Mouse (Mus musculus): ENCODE results near the gene Ganc. TPM values are rescaled to one million over a fixed set of nuclear protein-coding genes. Genes with fewer than 3 reads are reported as not detected.

Ganc gene
- polyA plus RNA-seq, 1 experiment from 2014 or later = 6.7 TPM

GRCm38 (mm10) chr2:120476277-120477087, 72.8 kb downstream of the Ganc start:
- WGBS = 24% methylated on average over 13 of the region's 13 CpGs
- Histone ChIP-seq H3K9me3 (ENCODE audit: control insufficient read depth, low read length) (no peaks in the 10 kb centered on the region), H3K4me2 (ENCODE audit: low read depth, low read length, severe bottlenecking) (0 out of 2 replicates have a peak overlapping the region, but pooled peaks have one; percentile 20), H3K27ac (ENCODE audit: low read depth, low read length) (no peak overlapping the region), H3K27me3 (ENCODE audit: control insufficient read depth, insufficient read depth, low read length) (no peaks in the 10 kb centered on the region), H3K9ac (ENCODE audit: low read length) (peak overlapping the region; percentile 31), H3K36me3 (ENCODE audit: control insufficient read depth, insufficient read depth, low read length) (no peaks in the 10 kb centered on the region), H3K4me1 (replicated peaks; ENCODE audit: control insufficient read depth, insufficient read depth, low read length) (peaks cover 7% of the 10 kb centered on the region; the same call in 1 of the 2 replicates), H3K4me3 (ENCODE audit: low read depth, low read length) (no peak overlapping the region)
- peak; percentile 56 for DNase-seq (ENCODE audit: low spot score)
- peak; percentile 60 for ATAC-seq (replicated peaks; ENCODE audit: low FRiP score)

GRCm38 (mm10) chr2:120478600-120478999, 74.9 kb downstream of the Ganc start:
- WGBS = 73% methylated on average over 3 of the region's 3 CpGs
- Histone ChIP-seq H3K4me1 (replicated peaks; ENCODE audit: control insufficient read depth, insufficient read depth, low read length) (peaks cover 7% of the 10 kb centered on the region; the same call in 1 of the 2 replicates), H3K27me3 (ENCODE audit: control insufficient read depth, insufficient read depth, low read length) (no peaks in the 10 kb centered on the region), H3K27ac (ENCODE audit: low read depth, low read length) (no peak overlapping the region), H3K36me3 (ENCODE audit: control insufficient read depth, insufficient read depth, low read length) (no peaks in the 10 kb centered on the region), H3K9me3 (ENCODE audit: control insufficient read depth, low read length) (no peaks in the 10 kb centered on the region), H3K4me2 (ENCODE audit: low read depth, low read length, severe bottlenecking) (no peak overlapping the region), H3K4me3 (ENCODE audit: low read depth, low read length) (no peak overlapping the region), H3K9ac (ENCODE audit: low read length) (no peak overlapping the region)
- DNase-seq (ENCODE audit: low spot score) = peak; percentile 74
- ATAC-seq (replicated peaks; ENCODE audit: low FRiP score) = no peak

GRCm38 (mm10) chr2:120481921-120482320, 78.2 kb downstream of the Ganc start:
- 84% methylated on average over 8 of the region's 8 CpGs for WGBS
- ATAC-seq (replicated peaks; ENCODE audit: low FRiP score) = no peak

GRCm38 (mm10) chr2:120482506-120483389, 79.1 kb downstream of the Ganc start:
- Histone ChIP-seq H3K27me3 (ENCODE audit: control insufficient read depth, insufficient read depth, low read length) (no peaks in the 10 kb centered on the region), H3K4me2 (ENCODE audit: low read depth, low read length, severe bottlenecking) (no peak overlapping the region), H3K4me1 (replicated peaks; ENCODE audit: control insufficient read depth, insufficient read depth, low read length) (no peaks in the 10 kb centered on the region), H3K36me3 (ENCODE audit: control insufficient read depth, insufficient read depth, low read length) (no peaks in the 10 kb centered on the region), H3K9me3 (ENCODE audit: control insufficient read depth, low read length) (no peaks in the 10 kb centered on the region), H3K4me3 (ENCODE audit: low read depth, low read length) (no peak overlapping the region), H3K27ac (ENCODE audit: low read depth, low read length) (no peak overlapping the region), H3K9ac (ENCODE audit: low read length) (no peak overlapping the region)
- DNase-seq (ENCODE audit: low spot score) = no peak
- 83% methylated on average over 8 of the region's 8 CpGs for whole genome bisulfite sequencing
- no peak for ATAC-seq (replicated peaks; ENCODE audit: low FRiP score)

More at GRCm38 (mm10) chr2:120481921-120482320, 78.2 kb downstream of the Ganc start:
- Histone ChIP-seq H3K4me2 (ENCODE audit: low read depth, low read length, severe bottlenecking) (no peak overlapping the region), H3K27me3 (ENCODE audit: control insufficient read depth, insufficient read depth, low read length) (no peaks in the 10 kb centered on the region), H3K9me3 (ENCODE audit: control insufficient read depth, low read length) (no peaks in the 10 kb centered on the region), H3K4me3 (ENCODE audit: low read depth, low read length) (no peak overlapping the region), H3K27ac (ENCODE audit: low read depth, low read length) (no peak overlapping the region), H3K9ac (ENCODE audit: low read length) (no peak overlapping the region), H3K4me1 (replicated peaks; ENCODE audit: control insufficient read depth, insufficient read depth, low read length) (no peaks in the 10 kb centered on the region; the same call in 1 of the 2 replicates), H3K36me3 (ENCODE audit: control insufficient read depth, insufficient read depth, low read length) (no peaks in the 10 kb centered on the region)
- no peak for DNase-seq (ENCODE audit: low spot score)

- Histone ChIP-seq H3K27ac (ENCODE audit: low read depth, low read length) (no peak overlapping the region), H3K36me3 (ENCODE audit: control insufficient read depth, insufficient read depth, low read length) (no peaks in the 10 kb centered on the region), H3K27me3 (ENCODE audit: control insufficient read depth, insufficient read depth, low read length) (no peaks in the 10 kb centered on the region), H3K9me3 (ENCODE audit: control insufficient read depth, low read length) (no peaks in the 10 kb centered on the region), H3K4me3 (ENCODE audit: low read depth, low read length) (no peak overlapping the region), H3K4me1 (replicated peaks; ENCODE audit: control insufficient read depth, insufficient read depth, low read length) (no peaks in the 10 kb centered on the region), H3K4me2 (ENCODE audit: low read depth, low read length, severe bottlenecking) (no peak overlapping the region), H3K9ac (ENCODE audit: low read length) (no peak overlapping the region)
- DNase-seq (ENCODE audit: low spot score) (no peak), ATAC-seq (replicated peaks; ENCODE audit: low FRiP score) (no peak)
- WGBS = 90% methylated on average over 3 of the region's 3 CpGs
These were observed 80.5 kb downstream of the Ganc start for GRCm38 (mm10) chr2:120484241-120484640.

GRCm38 (mm10) chr2:120493254-120493653, 89.6 kb downstream of the Ganc start:
- ATAC-seq (replicated peaks; ENCODE audit: low FRiP score) (no peak), DNase-seq (ENCODE audit: low spot score) (no peak)
- no peak overlapping the region for H3K4me3 ChIP-seq (ENCODE audit: low read depth, low read length)
- no peaks in the 10 kb centered on the region for H3K27me3 ChIP-seq (ENCODE audit: control insufficient read depth, insufficient read depth, low read length)
- no peaks in the 10 kb centered on the region for H3K4me1 ChIP-seq (replicated peaks; ENCODE audit: control insufficient read depth, insufficient read depth, low read length)
- H3K27ac ChIP-seq (ENCODE audit: low read depth, low read length) = no peak overlapping the region
- no peaks in the 10 kb centered on the region for H3K36me3 ChIP-seq (ENCODE audit: control insufficient read depth, insufficient read depth, low read length)
- H3K9ac ChIP-seq (ENCODE audit: low read length) = no peak overlapping the region
- no peak overlapping the region for H3K4me2 ChIP-seq (ENCODE audit: low read depth, low read length, severe bottlenecking)
- H3K9me3 ChIP-seq (ENCODE audit: control insufficient read depth, low read length) = no peaks in the 10 kb centered on the region
- WGBS = 82% methylated on average over 4 of the region's 4 CpGs

- DNase-seq (ENCODE audit: low spot score) = no peak
- no peaks in the 10 kb centered on the region for H3K4me1 ChIP-seq (replicated peaks; ENCODE audit: control insufficient read depth, insufficient read depth, low read length)
- 81% methylated on average over 3 of the region's 3 CpGs for WGBS
- no peak overlapping the region for H3K4me3 ChIP-seq (ENCODE audit: low read depth, low read length)
- no peak overlapping the region for H3K9ac ChIP-seq (ENCODE audit: low read length)
- no peak overlapping the region for H3K27ac ChIP-seq (ENCODE audit: low read depth, low read length)
- H3K27me3 ChIP-seq (ENCODE audit: control insufficient read depth, insufficient read depth, low read length) = no peaks in the 10 kb centered on the region
- no peak for ATAC-seq (replicated peaks; ENCODE audit: low FRiP score)
- H3K9me3 ChIP-seq (ENCODE audit: control insufficient read depth, low read length) = no peaks in the 10 kb centered on the region
- H3K4me2 ChIP-seq (ENCODE audit: low read depth, low read length, severe bottlenecking) = no peak overlapping the region
- no peaks in the 10 kb centered on the region for H3K36me3 ChIP-seq (ENCODE audit: control insufficient read depth, insufficient read depth, low read length)
These were observed 92.8 kb downstream of the Ganc start for GRCm38 (mm10) chr2:120496511-120496910.

- no peak overlapping the region for H3K4me2 ChIP-seq (ENCODE audit: low read depth, low read length, severe bottlenecking)
- DNase-seq (ENCODE audit: low spot score) = no peak
- no peak overlapping the region for H3K9ac ChIP-seq (ENCODE audit: low read length)
- no peaks in the 10 kb centered on the region for H3K36me3 ChIP-seq (ENCODE audit: control insufficient read depth, insufficient read depth, low read length)
- WGBS = 88% methylated on average over 6 of the region's 6 CpGs
- H3K27ac ChIP-seq (ENCODE audit: low read depth, low read length) = no peak overlapping the region
- H3K27me3 ChIP-seq (ENCODE audit: control insufficient read depth, insufficient read depth, low read length) = no peaks in the 10 kb centered on the region
- ATAC-seq (replicated peaks; ENCODE audit: low FRiP score) = no peak
- H3K4me3 ChIP-seq (ENCODE audit: low read depth, low read length) = no peak overlapping the region
- no peaks in the 10 kb centered on the region for H3K9me3 ChIP-seq (ENCODE audit: control insufficient read depth, low read length)
- H3K4me1 ChIP-seq (replicated peaks; ENCODE audit: control insufficient read depth, insufficient read depth, low read length) = no peaks in the 10 kb centered on the region
These were observed 96.3 kb downstream of the Ganc start for GRCm38 (mm10) chr2:120499971-120500471.

Data from forebrain, embryonic 11.5 days (tissue).